Mouse (Mus musculus): ENCODE measurements around the gene Ms4a6d. TPM values are rescaled to one million over a fixed set of nuclear protein-coding genes. Genes with fewer than 3 reads are reported as not detected.

The Ms4a6d gene
- polyA plus RNA-seq, 1 experiment from 2014 or later = 6.0 TPM

- no peaks in the 10 kb centered on the region for H3K36me3 ChIP-seq (ENCODE audit: control insufficient read depth, insufficient read depth, low read length)
- H3K4me1 ChIP-seq (ENCODE audit: control insufficient read depth, insufficient read depth, low read length) = no peaks in the 10 kb centered on the region
- 81% methylated on average over 2 of the region's 2 CpGs for WGBS
- H3K27ac ChIP-seq (ENCODE audit: low read length) = no peak within 1 kb of the TSS
- H3K4me3 ChIP-seq (ENCODE audit: low read length) = no peak within 1 kb of the TSS
- no peak for ATAC-seq
- H3K9me3 ChIP-seq (ENCODE audit: control insufficient read depth, low read length) = no peaks in the 10 kb centered on the region
- H3K9ac ChIP-seq (ENCODE audit: low read depth, low read length) = no peak within 1 kb of the TSS
- H3K4me2 ChIP-seq (ENCODE audit: low read depth, low read length) = no peak within 1 kb of the TSS
- H3K27me3 ChIP-seq (replicated peaks; ENCODE audit: control insufficient read depth, insufficient read depth, low read length) = no peaks in the 10 kb centered on the region
Observed at GRCm38 (mm10) chr19:11623551-11623950, 18.9 kb upstream of the Ms4a6d start, which contains the start of gene Ms4a2. TSS of gene Ms4a2 (minus strand) at chr19:11623719.

GRCm38 (mm10) chr19:11617983-11618382, 13.3 kb upstream of the Ms4a6d start:
- no peak overlapping the region for H3K4me3 ChIP-seq (ENCODE audit: low read length)
- H3K27me3 ChIP-seq (replicated peaks; ENCODE audit: control insufficient read depth, insufficient read depth, low read length) = no peaks in the 10 kb centered on the region
- H3K36me3 ChIP-seq (ENCODE audit: control insufficient read depth, insufficient read depth, low read length) = no peaks in the 10 kb centered on the region
- H3K27ac ChIP-seq (ENCODE audit: low read length) = no peak overlapping the region
- no peaks in the 10 kb centered on the region for H3K4me1 ChIP-seq (ENCODE audit: control insufficient read depth, insufficient read depth, low read length)
- no peak overlapping the region for H3K4me2 ChIP-seq (ENCODE audit: low read depth, low read length)
- no peak overlapping the region for H3K9ac ChIP-seq (ENCODE audit: low read depth, low read length)
- no peak for ATAC-seq
- no peaks in the 10 kb centered on the region for H3K9me3 ChIP-seq (ENCODE audit: control insufficient read depth, low read length)

GRCm38 (mm10) chr19:11614805-11615204, 10.2 kb upstream of the Ms4a6d start:
- Histone ChIP-seq H3K36me3 (ENCODE audit: control insufficient read depth, insufficient read depth, low read length) (no peaks in the 10 kb centered on the region), H3K4me2 (ENCODE audit: low read depth, low read length) (no peak overlapping the region), H3K4me3 (ENCODE audit: low read length) (no peak overlapping the region), H3K9me3 (ENCODE audit: control insufficient read depth, low read length) (no peaks in the 10 kb centered on the region), H3K4me1 (ENCODE audit: control insufficient read depth, insufficient read depth, low read length) (no peaks in the 10 kb centered on the region), H3K9ac (ENCODE audit: low read depth, low read length) (no peak overlapping the region), H3K27me3 (replicated peaks; ENCODE audit: control insufficient read depth, insufficient read depth, low read length) (no peaks in the 10 kb centered on the region), H3K27ac (ENCODE audit: low read length) (no peak overlapping the region)
- ATAC-seq = no peak
- WGBS = 58% methylated on average over 2 of the region's 2 CpGs

- 58% methylated on average over 8 of the region's 8 CpGs for WGBS
- no peaks in the 10 kb centered on the region for H3K9me3 ChIP-seq (ENCODE audit: control insufficient read depth, low read length)
- no peak overlapping the region for H3K4me2 ChIP-seq (ENCODE audit: low read depth, low read length)
- H3K4me1 ChIP-seq (ENCODE audit: control insufficient read depth, insufficient read depth, low read length) = no peaks in the 10 kb centered on the region
- H3K36me3 ChIP-seq (ENCODE audit: control insufficient read depth, insufficient read depth, low read length) = no peaks in the 10 kb centered on the region
- no peak overlapping the region for H3K4me3 ChIP-seq (ENCODE audit: low read length)
- no peaks in the 10 kb centered on the region for H3K27me3 ChIP-seq (replicated peaks; ENCODE audit: control insufficient read depth, insufficient read depth, low read length)
- H3K9ac ChIP-seq (ENCODE audit: low read depth, low read length) = no peak overlapping the region
- no peak overlapping the region for H3K27ac ChIP-seq (ENCODE audit: low read length)
- no peak for ATAC-seq
Observed at GRCm38 (mm10) chr19:11613776-11614443, 9.3 kb upstream of the Ms4a6d start.

- Histone ChIP-seq H3K4me1 (ENCODE audit: control insufficient read depth, insufficient read depth, low read length) (no peaks in the 10 kb centered on the region), H3K27me3 (replicated peaks; ENCODE audit: control insufficient read depth, insufficient read depth, low read length) (no peaks in the 10 kb centered on the region), H3K27ac (ENCODE audit: low read length) (no peak overlapping the region), H3K36me3 (ENCODE audit: control insufficient read depth, insufficient read depth, low read length) (no peaks in the 10 kb centered on the region), H3K4me3 (ENCODE audit: low read length) (no peak overlapping the region), H3K9me3 (ENCODE audit: control insufficient read depth, low read length) (no peaks in the 10 kb centered on the region), H3K4me2 (ENCODE audit: low read depth, low read length) (no peak overlapping the region), H3K9ac (ENCODE audit: low read depth, low read length) (no peak overlapping the region)
- ATAC-seq = no peak
- WGBS = 92% methylated on average over 1 of the region's 1 CpGs
Observed at GRCm38 (mm10) chr19:11613084-11613483, 8.4 kb upstream of the Ms4a6d start.

- no peak overlapping the region for H3K9ac ChIP-seq (ENCODE audit: low read depth, low read length)
- H3K4me2 ChIP-seq (ENCODE audit: low read depth, low read length) = no peak overlapping the region
- H3K27me3 ChIP-seq (replicated peaks; ENCODE audit: control insufficient read depth, insufficient read depth, low read length) = no peaks in the 10 kb centered on the region
- H3K4me3 ChIP-seq (ENCODE audit: low read length) = no peak overlapping the region
- H3K9me3 ChIP-seq (ENCODE audit: control insufficient read depth, low read length) = no peaks in the 10 kb centered on the region
- no peak for ATAC-seq
- no peaks in the 10 kb centered on the region for H3K36me3 ChIP-seq (ENCODE audit: control insufficient read depth, insufficient read depth, low read length)
- WGBS = 44% methylated on average over 2 of the region's 2 CpGs
- H3K4me1 ChIP-seq (ENCODE audit: control insufficient read depth, insufficient read depth, low read length) = no peaks in the 10 kb centered on the region
- no peak overlapping the region for H3K27ac ChIP-seq (ENCODE audit: low read length)
Observed at GRCm38 (mm10) chr19:11612293-11612692, 7.6 kb upstream of the Ms4a6d start.

- H3K9me3 ChIP-seq (ENCODE audit: control insufficient read depth, low read length) = no peaks in the 10 kb centered on the region
- no peaks in the 10 kb centered on the region for H3K36me3 ChIP-seq (ENCODE audit: control insufficient read depth, insufficient read depth, low read length)
- no peaks in the 10 kb centered on the region for H3K4me1 ChIP-seq (ENCODE audit: control insufficient read depth, insufficient read depth, low read length)
- H3K4me2 ChIP-seq (ENCODE audit: low read depth, low read length) = no peak overlapping the region
- no peaks in the 10 kb centered on the region for H3K27me3 ChIP-seq (replicated peaks; ENCODE audit: control insufficient read depth, insufficient read depth, low read length)
- H3K9ac ChIP-seq (ENCODE audit: low read depth, low read length) = no peak overlapping the region
- H3K27ac ChIP-seq (ENCODE audit: low read length) = no peak overlapping the region; the same call in 1 of the 2 replicates
- no peak overlapping the region for H3K4me3 ChIP-seq (ENCODE audit: low read length)
- WGBS = 16% methylated on average over 6 of the region's 6 CpGs
- ATAC-seq = peak; percentile 81
Observed at GRCm38 (mm10) chr19:11611541-11611945, 6.9 kb upstream of the Ms4a6d start.

- Histone ChIP-seq H3K27ac (ENCODE audit: low read length) (no peak overlapping the region), H3K4me2 (ENCODE audit: low read depth, low read length) (no peak overlapping the region), H3K4me1 (ENCODE audit: control insufficient read depth, insufficient read depth, low read length) (no peaks in the 10 kb centered on the region), H3K9me3 (ENCODE audit: control insufficient read depth, low read length) (no peaks in the 10 kb centered on the region), H3K9ac (ENCODE audit: low read depth, low read length) (no peak overlapping the region), H3K27me3 (replicated peaks; ENCODE audit: control insufficient read depth, insufficient read depth, low read length) (no peaks in the 10 kb centered on the region), H3K4me3 (ENCODE audit: low read length) (no peak overlapping the region), H3K36me3 (ENCODE audit: control insufficient read depth, insufficient read depth, low read length) (no peaks in the 10 kb centered on the region)
- WGBS = 12% methylated on average over 1 of the region's 1 CpGs
- ATAC-seq = no peak
Observed at GRCm38 (mm10) chr19:11608172-11608571, 3.5 kb upstream of the Ms4a6d start.

- no peaks in the 10 kb centered on the region for H3K36me3 ChIP-seq (ENCODE audit: control insufficient read depth, insufficient read depth, low read length)
- no peaks in the 10 kb centered on the region for H3K9me3 ChIP-seq (ENCODE audit: control insufficient read depth, low read length)
- 83% methylated on average over 2 of the region's 2 CpGs for whole genome bisulfite sequencing
- H3K4me2 ChIP-seq (ENCODE audit: low read depth, low read length) = no peak overlapping the region
- H3K9ac ChIP-seq (ENCODE audit: low read depth, low read length) = no peak overlapping the region
- no peak for ATAC-seq
- no peaks in the 10 kb centered on the region for H3K27me3 ChIP-seq (replicated peaks; ENCODE audit: control insufficient read depth, insufficient read depth, low read length)
- H3K27ac ChIP-seq (ENCODE audit: low read length) = no peak overlapping the region
- H3K4me1 ChIP-seq (ENCODE audit: control insufficient read depth, insufficient read depth, low read length) = no peaks in the 10 kb centered on the region
- H3K4me3 ChIP-seq (ENCODE audit: low read length) = no peak overlapping the region
Observed at GRCm38 (mm10) chr19:11602026-11602425, 2.6 kb downstream of the Ms4a6d start.

- Histone ChIP-seq H3K27me3 (replicated peaks; ENCODE audit: control insufficient read depth, insufficient read depth, low read length) (no peaks in the 10 kb centered on the region), H3K4me3 (ENCODE audit: low read length) (no peak overlapping the region), H3K9me3 (ENCODE audit: control insufficient read depth, low read length) (no peaks in the 10 kb centered on the region), H3K27ac (ENCODE audit: low read length) (no peak overlapping the region), H3K9ac (ENCODE audit: low read depth, low read length) (no peak overlapping the region), H3K36me3 (ENCODE audit: control insufficient read depth, insufficient read depth, low read length) (no peaks in the 10 kb centered on the region), H3K4me2 (ENCODE audit: low read depth, low read length) (no peak overlapping the region), H3K4me1 (ENCODE audit: control insufficient read depth, insufficient read depth, low read length) (no peaks in the 10 kb centered on the region)
- 82% methylated on average over 3 of the region's 3 CpGs for WGBS
- no peak for ATAC-seq
Observed at GRCm38 (mm10) chr19:11601349-11601748, 3.3 kb downstream of the Ms4a6d start.
